Mouse (Mus musculus): ENCODE results near the gene Ubn1.

DNA sequence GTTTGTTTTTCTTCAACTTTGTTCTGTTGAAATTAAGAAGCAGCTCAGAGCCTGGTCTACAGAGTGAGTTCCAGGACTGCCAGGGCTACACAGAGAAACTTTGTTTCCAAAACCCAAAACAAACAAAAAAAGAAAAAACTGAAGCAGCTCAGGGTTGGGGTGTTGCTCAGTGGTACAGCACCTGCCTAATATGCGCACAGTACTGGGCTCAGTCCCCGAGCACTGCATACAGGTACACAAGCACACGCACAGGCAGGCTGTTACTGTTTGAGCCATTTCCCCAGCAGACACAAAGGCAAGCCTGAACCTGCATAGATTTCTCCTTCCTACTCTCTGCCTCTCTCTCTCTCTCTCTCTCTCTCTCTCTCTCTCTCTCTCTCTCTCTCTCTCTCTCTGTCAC, 61.2 kb downstream of the Ubn1 start:
- TF ChIP-seq POLR2A (IDR thresholded peaks at IDR 0.05; ENCODE audit: low read depth, low read length) (no peak), SIN3A (IDR thresholded peaks at IDR 0.05; ENCODE audit: low read length) (no peak), BHLHE40 (IDR thresholded peaks at IDR 0.05; ENCODE audit: low read depth, low read length) (no peak)

Data from CH12.LX (cell line).